Comparison of ENCODE assay signal across 25 mouse cellular contexts in genomic region chr11:11667254-11667921, GRCm38 (mm10). TPM values are rescaled to one million over a fixed set of nuclear protein-coding genes. Genes with fewer than 3 reads are reported as not detected.
A peak's percentile ranks its signal among the peaks of the same experiment; 100 is the strongest.
DNase-seq lines count a peak whose midpoint lies in the region; ATAC-seq and TF ChIP-seq lines count a peak whose summit lies in the region.
"Had no signal": no experiment of that assay in that cellular context is flagged by ENCODE, and none has a peak within 500 bp of the region (broad histone marks: within the 10 kb centered on the region; RNA-seq: fewer than 3 reads in every experiment).

No protein-coding gene starts in this region.

- dilution Hi-C loops in CH12.LX (cut with MboI; ENCODE audit: extremely low pct_ligation_motif_present, extremely low pct_unique_long_range_greater_than_20kb, low sequenced_read_pairs): no loop called here

- no peaks in the 10 kb centered on the region for H3K27me3 ChIP-seq in thymus, adult 2 months (ENCODE audit: control insufficient read depth, insufficient read depth, low read length)
- no peaks in the 10 kb centered on the region for H3K27me3 ChIP-seq in CH12.LX (replicated peaks)
- H3K27me3 ChIP-seq in splenic B cell, adult 2 months (ENCODE audit: control insufficient read depth, insufficient read depth, low read length, poor library complexity, severe bottlenecking): no peaks in the 10 kb centered on the region
- H3K27me3 ChIP-seq: heart, embryonic 15.5 days had no signal

- H3K27ac ChIP-seq in thymus, adult 2 months (ENCODE audit: control insufficient read depth, insufficient read depth, low read length): peak overlapping the region; percentile 89
- H3K27ac ChIP-seq in CH12.LX (ENCODE audit: insufficient read depth, low read depth): peak overlapping the region; percentile 91
- H3K27ac ChIP-seq: heart, embryonic 15.5 days had no signal

- H3K36me3 ChIP-seq in thymus, adult 2 months (ENCODE audit: control insufficient read depth, insufficient read depth, low read length): no peaks in the 10 kb centered on the region
- no peaks in the 10 kb centered on the region for H3K36me3 ChIP-seq in CH12.LX (replicated peaks in 1 of 2; ENCODE audit: control insufficient read depth in 1 of 2, insufficient read depth in 1 of 2, low read length in 1 of 2)
- no peaks in the 10 kb centered on the region for H3K36me3 ChIP-seq in splenic B cell, adult 2 months (ENCODE audit: control insufficient read depth, insufficient read depth, low read length, poor library complexity, severe bottlenecking)
- H3K36me3 ChIP-seq: heart, embryonic 15.5 days had no signal

- in situ Hi-C loops in CH12.LX (cut with MboI; ENCODE audit: low pct_ligation_motif_present, low pct_unique_long_range_greater_than_20kb, low sequenced_read_pairs): no loop called here

- no peak for TF ChIP-seq CTCF in thymus, adult 2 months (IDR thresholded peaks at IDR 0.05; ENCODE audit: borderline replicate concordance, control insufficient read depth, extremely low read depth, insufficient read depth, low read length, poor library complexity)
- no peak for TF ChIP-seq CTCF in CH12.LX (conservative IDR thresholded peaks at IDR 0.05 in 1 of 2, IDR thresholded peaks at IDR 0.05 in 1 of 2; ENCODE audit: low read depth in 2 of 2, low read length in 2 of 2)

- H3K4me2 ChIP-seq in CH12.LX (ENCODE audit: insufficient read depth, low read depth, poor library complexity, severe bottlenecking): peak overlapping the region; percentile 48; the same call in 1 of the 2 replicates
- H3K4me2 ChIP-seq: heart, embryonic 15.5 days had no signal

- WGBS in thymus, adult 2 months: 7% methylated on average over 4 of the region's 4 CpGs

- no peak overlapping the region for H3K4me3 ChIP-seq in thymus, adult 2 months (ENCODE audit: control insufficient read depth, insufficient read depth, low read length)
- no peak overlapping the region for H3K4me3 ChIP-seq in CH12.LX (replicated peaks in 1 of 3; ENCODE audit: low read depth in 2 of 3, low read length in 2 of 3, poor library complexity in 1 of 3)
- H3K4me3 ChIP-seq: heart, embryonic 15.5 days had no signal

- TF ChIP-seq RAD21 in CH12.LX (IDR thresholded peaks at IDR 0.05; ENCODE audit: low read depth, low read length): no peak

- H3K4me1 ChIP-seq in thymus, adult 2 months (replicated peaks; ENCODE audit: control insufficient read depth, insufficient read depth, low read length): peaks cover 31% of the 10 kb centered on the region
- H3K4me1 ChIP-seq in CH12.LX (ENCODE audit: control insufficient read depth in 1 of 2, insufficient read depth in 2 of 2): peaks cover 30 to 65% of the 10 kb centered on the region in 2 experiments
- H3K4me1 ChIP-seq: heart, embryonic 15.5 days had no signal

- peak; percentile 40 for TF ChIP-seq EP300 in CH12.LX (IDR thresholded peaks at IDR 0.05; ENCODE audit: low read length)

- H3K9me3 ChIP-seq in CH12.LX (replicated peaks; ENCODE audit: low read length): no peaks in the 10 kb centered on the region
- H3K9me3 ChIP-seq: heart, embryonic 15.5 days had no signal

- ATAC-seq in hematopoietic stem cell, adult 5-6 weeks (replicated peaks in 1 of 2; ENCODE audit: insufficient read depth in 1 of 2, low FRiP score in 2 of 2, low TSS enrichment in 1 of 2, low read depth in 1 of 2, poor library complexity in 2 of 2, severe bottlenecking in 2 of 2): peak; percentile 68 to 82; a peak in 3 of 4 replicates
- ATAC-seq in frontal cortex, adult (ENCODE audit: low TSS enrichment): no peak
- ATAC-seq: forebrain, embryonic 14.5 days; hindbrain, embryonic 16.5 days; midbrain, embryonic 16.5 days; Patski had no signal

- peak overlapping the region; percentile 64 for H3K9ac ChIP-seq in CH12.LX (ENCODE audit: insufficient read depth, low read depth)
- H3K9ac ChIP-seq: heart, embryonic 15.5 days had no signal

- TF ChIP-seq POLR2A in thymus, adult 2 months (IDR thresholded peaks at IDR 0.05; ENCODE audit: control insufficient read depth, extremely low read depth, insufficient read depth, low read length, poor library complexity): no peak
- TF ChIP-seq POLR2A in CH12.LX (IDR thresholded peaks at IDR 0.05; ENCODE audit: low read depth, low read length): peak; percentile 28; the same call in 1 of the 2 replicates

- no peaks in the 10 kb centered on the region for H3K79me2 ChIP-seq in CH12.LX (replicated peaks; ENCODE audit: control insufficient read depth, extremely low read depth, insufficient read depth, poor library complexity, severe bottlenecking)

- DNase-seq in thymus, adult 2 months: no peak
- DNase-seq in thymus, postnatal 4 days: no peak
- DNase-seq in CH12.LX (ENCODE audit: extremely low read depth): peak; percentile 76
- peak; percentile 50 for DNase-seq in splenic B cell, adult 2 months (ENCODE audit: low read depth, low spot score)
- DNase-seq in gastrocnemius, postnatal 4 days (ENCODE audit: low spot score in 2 of 2): no peak
- DNase-seq: cerebellum, adult 2 months; heart, adult 18-20 months; kidney, adult 8-10 months; kidney, postnatal 36 days; layer of hippocampus, postnatal 36 days; left cerebral cortex, postnatal 4 days; lung, adult 18-20 months; lung, postnatal 4 days; right cerebral cortex, postnatal 25 days had no signal

TF ChIP-seq in CH12.LX, 34 proteins besides CTCF, POLR2A, EP300 and RAD21:
- TF ChIP-seq TBP (conservative IDR thresholded peaks at IDR 0.05; ENCODE audit: low read depth, low read length) (0 out of 2 replicates have a peak, but pooled peaks have one; percentile 44), JUND (conservative IDR thresholded peaks at IDR 0.05; ENCODE audit: low read depth, low read length) (peak; percentile 77), MXI1 (IDR thresholded peaks at IDR 0.05; ENCODE audit: low read depth, low read length) (no peak), BHLHE40 (IDR thresholded peaks at IDR 0.05; ENCODE audit: low read depth, low read length) (peak; percentile 32; the same call in 1 of the 2 replicates), IRF4 (IDR thresholded peaks at IDR 0.05; ENCODE audit: low read depth, low read length) (peak; percentile 3; the same call in 1 of the 2 replicates), SIN3A (IDR thresholded peaks at IDR 0.05; ENCODE audit: low read length) (0 out of 2 replicates have a peak, but pooled peaks have one; percentile 2), MEF2A (IDR thresholded peaks at IDR 0.05; ENCODE audit: borderline replicate concordance, low read depth, low read length) (peak; percentile 95), MYC (IDR thresholded peaks at IDR 0.05; ENCODE audit: low read depth, low read length) (peak; percentile 69; the same call in 1 of the 2 replicates), SMC3 (IDR thresholded peaks at IDR 0.05; ENCODE audit: low read depth, low read length) (no peak), JUN (IDR thresholded peaks at IDR 0.05; ENCODE audit: insufficient read depth, low read depth, low read length) (peak; percentile 74), HCFC1 (IDR thresholded peaks at IDR 0.05; ENCODE audit: low read depth, low read length) (no peak), MAX (IDR thresholded peaks at IDR 0.05; ENCODE audit: low read length) (peak; percentile 8; the same call in 1 of the 2 replicates)

RNA-seq across cellular contexts. Expression of gene Ikzf1, which starts 17.4 kb away (rescaled TPM):
- polyA plus RNA-seq in thymus, adult 2 months (2012; rRNA removed): 645 and 923 TPM in 2 replicates
- total RNA-seq in CH12.LX (2012; rRNA removed): 44.0 and 51.2 TPM in 2 replicates
- 27.8 and 33.1 TPM in 2 replicates for total RNA-seq in CH12.LX (2014; rRNA removed)
- polyA plus RNA-seq in CH12.LX (2012; ENCODE audit: insufficient read length, low read depth): 56.8 and 68.7 TPM in 2 replicates
- total RNA-seq in hematopoietic stem cell, adult 5-6 weeks (2017): 100 and 110 TPM in 2 replicates
- 1 to 10 TPM; 3.8 to 4.2 TPM for total RNA-seq in gastrocnemius, postnatal 4 days (2021)
- polyA plus RNA-seq: Patski had no signal

RNA-seq across cellular contexts. Expression of gene 4930512M02Rik, which starts 39.8 kb away (rescaled TPM):
- polyA plus RNA-seq in thymus, adult 2 months (2012; rRNA removed): not detected in 2 replicates
- not detected in 2 replicates for total RNA-seq in CH12.LX (2012; rRNA removed)
- not detected in 2 replicates for total RNA-seq in CH12.LX (2014; rRNA removed)
- not detected in 2 replicates for polyA plus RNA-seq in CH12.LX (2012; ENCODE audit: insufficient read length, low read depth)
- total RNA-seq in hematopoietic stem cell, adult 5-6 weeks (2017): not detected in 2 replicates
- not detected for total RNA-seq in gastrocnemius, postnatal 4 days (2021)
- total RNA-seq: heart, adult 18-20 months; layer of hippocampus, postnatal 36 days; left cerebral cortex, postnatal 4 days had no signal
- polyA plus RNA-seq: brain, embryonic 14.5 days; cerebellum, adult 2 months; forebrain, embryonic 14.5 days; heart, embryonic 15.5 days; hindbrain, embryonic 16.5 days; midbrain, embryonic 16.5 days; neural tube, embryonic 11.5 days; Patski; stomach, embryonic 14.5 days; urinary bladder, adult 2 months had no signal

Comparison
In these comparisons a context has a peak if more than half of its experiments do, and no peak if none do; other contexts are left out.
1. DNase-seq: peak in CH12.LX (single experiment) and splenic B cell, adult 2 months (single experiment); none in thymus, adult 2 months (single experiment), thymus, postnatal 4 days (single experiment) and gastrocnemius, postnatal 4 days (0 of 2).
2. RNA of gene Ikzf1, which starts 17.4 kb away (total RNA-seq): 100 to 110 TPM in hematopoietic stem cell, adult 5-6 weeks and 27.8 to 51.2 TPM in CH12.LX; 3.8 to 4.2 TPM in gastrocnemius, postnatal 4 days; every median in the first group is over 4 times any median in the second.